Mouse (Mus musculus) olfactory bulb, adult 2 months (tissue): ENCODE results near the gene Zfr. TPM values are rescaled to one million over a fixed set of nuclear protein-coding genes. Genes with fewer than 3 reads are reported as not detected.
A peak's percentile ranks its signal among the peaks of the same experiment; 100 is the strongest.
"Not testable (repeated sequence)": the region's sequence is repeated elsewhere in the genome, so short reads cannot be mapped to it uniquely, and the experiment has no call there.

Source experiments
- H3K27ac ChIP-seq: fragments of 200-500 bp; 2 replicates; pipeline ENCODE4 v1.5.1; 2012; ENCODE audit warnings: low read depth, low read length; ENCODE audit not compliant: insufficient read depth
- H3K4me1 ChIP-seq: fragments of 200-500 bp; 2 replicates; pipeline ENCODE4 v1.6.1; 2012; ENCODE audit warnings: low read length; ENCODE audit not compliant: control insufficient read depth, insufficient read depth
- H3K4me3 ChIP-seq: fragments of 200-500 bp; 2 replicates; pipeline ENCODE4 v1.5.1; 2012; ENCODE audit warnings: mild to moderate bottlenecking, low read depth, low read length, moderate library complexity; ENCODE audit not compliant: insufficient read depth
- CTCF ChIP-seq: fragments of 200-500 bp; IDR thresholded peaks from 2 replicates; pipeline ENCODE4 v1.5.1; 2012; ENCODE audit warnings: low read depth, mild to moderate bottlenecking, low read length, moderate library complexity; ENCODE audit not compliant: insufficient read depth
- POLR2A ChIP-seq: fragments of 200-500 bp; IDR thresholded peaks from 2 replicates; pipeline ENCODE4 v1.6.1; 2012; ENCODE audit warnings: mild to moderate bottlenecking, low read depth, low read length, moderate library complexity; ENCODE audit not compliant: insufficient read depth
- WGBS: fragments of 180-500 bp; shearing (Covaris S2); methylation state at CpG from one replicate; pipeline ENCODE4 v1.1.7; 2018; 5-methylcytosine and 5-hydroxymethylcytosine counted together
- polyA plus RNA-seq: library from polyadenylated mRNA; stranded (reverse); fragments of >200 nt; gene quantifications from 2 replicates; pipeline ENCODE4 v1.2.4, GENCODE M21; 2012; ENCODE audit warnings: low replicate concordance; ENCODE audit not compliant: missing spikeins, insufficient read depth, insufficient read length

Zfr gene
- polyA plus RNA-seq, 1 experiment = 546 TPM

- TF ChIP-seq POLR2A = no peak
- TF ChIP-seq CTCF = no peak
- under 1% methylated on average over 27 of the region's 43 CpGs for WGBS
- H3K27ac ChIP-seq = peak overlapping the region; percentile 93
- peaks cover 5% of the 10 kb centered on the region for H3K4me1 ChIP-seq
- H3K4me3 ChIP-seq = peak overlapping the region; percentile 89
Measured at GRCm38 (mm10) chr15:12118093-12118431, 431 bp downstream of the Zfr start.

- peaks cover 5% of the 10 kb centered on the region for H3K4me1 ChIP-seq
- WGBS = under 1% methylated on average over 59 of the region's 61 CpGs
- H3K27ac ChIP-seq = no peak overlapping the region
- no peak for TF ChIP-seq CTCF
- no peak for TF ChIP-seq POLR2A
- H3K4me3 ChIP-seq = peak overlapping the region; percentile 89
Measured at GRCm38 (mm10) chr15:12118432-12119128, 949 bp downstream of the Zfr start.

DNA sequence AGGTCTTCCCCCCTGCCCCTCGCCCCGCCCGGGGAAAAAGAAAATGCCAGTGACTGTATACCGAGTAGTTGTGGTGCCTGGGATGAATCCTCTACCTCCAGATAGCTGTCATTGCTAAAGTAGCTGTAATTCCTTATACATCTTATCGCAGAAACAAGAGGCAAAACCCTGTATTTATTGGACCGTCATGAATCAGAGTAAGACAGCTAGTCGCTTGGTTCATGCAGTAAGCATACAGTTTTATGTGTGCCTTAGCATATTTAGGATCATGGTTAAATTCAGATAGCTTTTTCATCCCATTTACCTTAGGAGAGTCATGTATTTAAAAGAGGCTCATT lies 1.5 kb downstream of the Zfr start:
- 2% methylated on average over 7 of the region's 7 CpGs for WGBS
- TF ChIP-seq POLR2A (no peak), CTCF (no peak)
- H3K27ac ChIP-seq = no peak overlapping the region
- H3K4me1 ChIP-seq = peaks cover 2% of the 10 kb centered on the region
- peak overlapping the region; percentile 89 for H3K4me3 ChIP-seq

GRCm38 (mm10) chr15:12124913-12125312 lies 7.3 kb downstream of the Zfr start:
- TF ChIP-seq POLR2A = no peak
- no peak for TF ChIP-seq CTCF
- H3K4me1 ChIP-seq = no peaks in the 10 kb centered on the region
- H3K4me3 ChIP-seq = no peak overlapping the region
- no peak overlapping the region for H3K27ac ChIP-seq
- 90% methylated on average over 1 of the region's 1 CpGs for WGBS

- H3K4me3 ChIP-seq, H3K27ac ChIP-seq, H3K4me1 ChIP-seq: not testable (repeated sequence)
- 93% methylated on average over 3 of the region's 3 CpGs for WGBS
Measured at GRCm38 (mm10) chr15:12130871-12131270, 13.2 kb downstream of the Zfr start.

DNA sequence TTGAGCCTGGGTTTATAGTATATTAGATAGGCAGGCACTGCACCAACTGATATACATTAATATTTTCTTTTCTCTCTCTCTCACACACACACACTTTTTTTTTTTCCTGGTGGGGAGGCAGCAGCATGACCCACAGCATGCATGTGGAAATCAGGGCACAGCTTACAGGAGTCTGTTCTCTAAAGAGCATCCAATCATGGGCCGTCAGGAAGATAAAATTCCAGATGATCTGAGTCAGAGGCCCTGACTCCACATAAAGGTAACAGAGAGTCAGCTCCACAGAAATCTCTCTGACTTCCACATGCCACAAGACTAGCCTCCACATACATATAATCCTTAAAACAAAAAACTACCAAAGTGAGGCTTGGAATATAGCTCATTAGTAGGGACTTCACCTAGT lies 16.9 kb downstream of the Zfr start:
- Histone ChIP-seq H3K27ac (no peak overlapping the region), H3K4me3 (no peak overlapping the region), H3K4me1 (peaks cover 2% of the 10 kb centered on the region)
- no peak for TF ChIP-seq CTCF
- no peak for TF ChIP-seq POLR2A
- WGBS = 46% methylated on average over 1 of the region's 1 CpGs

DNA sequence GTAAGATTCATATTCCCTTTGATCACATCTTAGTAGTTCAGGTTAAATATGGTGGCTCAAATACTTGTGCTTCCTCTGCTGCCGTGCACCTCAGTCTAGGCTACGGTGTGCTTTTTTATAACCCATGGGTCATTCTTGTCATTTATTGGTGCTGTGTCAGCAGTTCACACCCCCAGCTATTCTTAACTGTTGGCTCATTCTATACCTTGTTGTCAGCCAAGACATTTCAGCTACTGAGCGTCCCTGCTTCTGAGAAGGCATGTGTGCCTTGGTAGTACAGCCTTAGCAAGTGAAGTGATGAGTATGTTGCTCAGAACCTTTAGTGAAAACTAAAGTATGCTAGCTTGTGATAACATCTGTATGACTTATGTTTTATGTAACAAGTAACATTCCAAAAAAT lies 17.7 kb downstream of the Zfr start:
- TF ChIP-seq POLR2A = no peak
- TF ChIP-seq CTCF = no peak
- Histone ChIP-seq H3K4me1 (peaks cover 2% of the 10 kb centered on the region), H3K4me3 (no peak overlapping the region), H3K27ac (no peak overlapping the region)
- 33% methylated on average over 3 of the region's 3 CpGs for WGBS

DNA sequence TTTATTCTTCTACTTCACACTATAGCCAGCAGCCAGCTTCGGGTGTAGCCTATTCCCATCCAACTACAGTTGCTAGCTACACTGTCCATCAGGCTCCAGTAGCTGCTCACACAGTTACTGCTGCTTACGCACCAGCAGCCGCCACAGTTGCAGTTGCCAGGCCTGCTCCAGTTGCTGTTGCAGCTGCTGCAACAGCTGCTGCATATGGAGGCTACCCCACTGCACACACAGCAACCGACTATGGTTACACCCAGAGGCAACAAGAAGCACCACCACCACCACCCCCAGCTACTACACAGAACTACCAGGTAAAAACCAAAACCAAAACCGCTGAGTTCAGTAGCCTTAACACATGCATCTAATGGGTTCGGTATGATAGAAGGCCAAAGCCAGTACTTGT lies 18.7 kb downstream of the Zfr start:
- WGBS = 83% methylated on average over 6 of the region's 6 CpGs
- no peak for TF ChIP-seq CTCF
- no peak for TF ChIP-seq POLR2A
- H3K27ac ChIP-seq = no peak overlapping the region
- H3K4me1 ChIP-seq = peaks cover 2% of the 10 kb centered on the region
- no peak overlapping the region for H3K4me3 ChIP-seq

- Histone ChIP-seq H3K4me1 (peaks cover 2% of the 10 kb centered on the region), H3K27ac (no peak overlapping the region), H3K4me3 (no peak overlapping the region)
- TF ChIP-seq POLR2A (no peak), CTCF (no peak)
- WGBS = 80% methylated on average over 8 of the region's 8 CpGs
Measured at GRCm38 (mm10) chr15:12140985-12141729, 23.5 kb downstream of the Zfr start.

DNA sequence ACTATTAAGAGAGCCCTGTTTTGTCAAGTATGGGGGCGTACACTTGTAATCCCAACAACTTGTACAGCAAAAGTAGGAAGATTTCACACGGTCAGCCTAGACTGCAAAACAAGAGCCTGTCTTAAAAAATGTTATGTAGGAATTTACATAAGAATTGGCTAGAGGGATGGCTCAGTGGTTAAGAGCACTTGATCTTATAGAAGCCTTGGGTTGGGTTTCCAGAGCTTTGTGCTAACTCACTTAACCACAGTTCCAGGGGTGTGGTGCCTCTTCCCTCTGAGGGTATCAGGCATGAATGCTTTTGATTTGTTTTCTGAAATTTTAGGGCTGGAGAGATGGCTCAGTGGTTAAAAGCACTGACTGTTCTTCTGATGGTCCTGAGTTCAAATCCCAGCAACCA lies 29.8 kb downstream of the Zfr start:
- 69% methylated on average over 2 of the region's 2 CpGs for WGBS
- Histone ChIP-seq H3K27ac (no peak overlapping the region), H3K4me1 (no peaks in the 10 kb centered on the region), H3K4me3 (no peak overlapping the region)
- TF ChIP-seq POLR2A (no peak), CTCF (no peak)
